Mouse (Mus musculus): ENCODE results near the gene Smg6. TPM values are rescaled to one million over a fixed set of nuclear protein-coding genes. Genes with fewer than 3 reads are reported as not detected.

The Smg6 gene
- total RNA-seq, 1 experiment: 19.9 TPM

- TF ChIP-seq ZNF384 (IDR thresholded peaks at IDR 0.05; ENCODE audit: low read depth, low read length) (no peak), ZC3H11A (IDR thresholded peaks at IDR 0.05; ENCODE audit: borderline replicate concordance, low read depth, low read length) (no peak), CHD2 (IDR thresholded peaks at IDR 0.05; ENCODE audit: low read depth, low read length) (no peak), MAFK (IDR thresholded peaks at IDR 0.05; ENCODE audit: insufficient read depth, low read depth, low read length) (no peak), HCFC1 (IDR thresholded peaks at IDR 0.05; ENCODE audit: borderline replicate concordance, insufficient read depth, low read length) (no peak)
- Histone ChIP-seq H3K27ac (ENCODE audit: insufficient read depth, low read depth, low read length, poor library complexity, severe bottlenecking) (no peak overlapping the region), H3K36me3 (ENCODE audit: control insufficient read depth, insufficient read depth, low read length, poor library complexity, severe bottlenecking) (no peaks in the 10 kb centered on the region), H3K9ac (ENCODE audit: insufficient read depth, low read depth, low read length, poor library complexity, severe bottlenecking) (no peak overlapping the region), H3K4me1 (ENCODE audit: control insufficient read depth in 2 of 2, insufficient read depth in 2 of 2, low read length in 2 of 2, poor library complexity in 1 of 2) (no peaks in the 10 kb centered on the region), H3K4me3 (ENCODE audit: insufficient read depth in 1 of 2, low read depth in 1 of 2, low read length in 2 of 2, poor library complexity in 1 of 2, severe bottlenecking in 1 of 2) (no peak overlapping the region), H3K9me3 (ENCODE audit: control insufficient read depth, insufficient read depth, low read depth, low read length) (no peaks in the 10 kb centered on the region)
- in situ Hi-C loops (cut with MboI; ENCODE audit: low sequenced_read_pairs in 2 of 2, unreplicated experiment in 2 of 2): no loop called here
- no peak for DNase-seq (ENCODE audit: low read depth, low spot score)
These were observed 147.5 kb downstream of the Smg6 start for GRCm38 (mm10) chr11:75072932-75073625.

- in situ Hi-C loops (cut with MboI; ENCODE audit: low sequenced_read_pairs in 2 of 2, unreplicated experiment in 2 of 2): no loop called here
- TF ChIP-seq CHD2 (IDR thresholded peaks at IDR 0.05; ENCODE audit: low read depth, low read length) (no peak), ZNF384 (IDR thresholded peaks at IDR 0.05; ENCODE audit: low read depth, low read length) (no peak), MAFK (IDR thresholded peaks at IDR 0.05; ENCODE audit: insufficient read depth, low read depth, low read length) (no peak), HCFC1 (IDR thresholded peaks at IDR 0.05; ENCODE audit: borderline replicate concordance, insufficient read depth, low read length) (no peak), ZC3H11A (IDR thresholded peaks at IDR 0.05; ENCODE audit: borderline replicate concordance, low read depth, low read length) (no peak)
These were observed 148.1 kb downstream of the Smg6 start for GRCm38 (mm10) chr11:75073696-75074095.

GRCm38 (mm10) chr11:75074543-75074942, 148.9 kb downstream of the Smg6 start:
- TF ChIP-seq HCFC1 (IDR thresholded peaks at IDR 0.05; ENCODE audit: borderline replicate concordance, insufficient read depth, low read length) (no peak), CHD2 (IDR thresholded peaks at IDR 0.05; ENCODE audit: low read depth, low read length) (no peak), ZNF384 (IDR thresholded peaks at IDR 0.05; ENCODE audit: low read depth, low read length) (no peak), ZC3H11A (IDR thresholded peaks at IDR 0.05; ENCODE audit: borderline replicate concordance, low read depth, low read length) (no peak), MAFK (IDR thresholded peaks at IDR 0.05; ENCODE audit: insufficient read depth, low read depth, low read length) (no peak)
- H3K27ac ChIP-seq (ENCODE audit: insufficient read depth, low read depth, low read length, poor library complexity, severe bottlenecking): no peak overlapping the region
- no peak overlapping the region for H3K9ac ChIP-seq (ENCODE audit: insufficient read depth, low read depth, low read length, poor library complexity, severe bottlenecking)
- no peaks in the 10 kb centered on the region for H3K36me3 ChIP-seq (ENCODE audit: control insufficient read depth, insufficient read depth, low read length, poor library complexity, severe bottlenecking)
- no peaks in the 10 kb centered on the region for H3K4me1 ChIP-seq (ENCODE audit: control insufficient read depth in 2 of 2, insufficient read depth in 2 of 2, low read length in 2 of 2, poor library complexity in 1 of 2)
- in situ Hi-C loops (cut with MboI; ENCODE audit: low sequenced_read_pairs in 2 of 2, unreplicated experiment in 2 of 2): no loop called here
- H3K9me3 ChIP-seq (ENCODE audit: control insufficient read depth, insufficient read depth, low read depth, low read length): no peaks in the 10 kb centered on the region
- no peak for DNase-seq (ENCODE audit: low read depth, low spot score)
- no peak overlapping the region for H3K4me3 ChIP-seq (ENCODE audit: insufficient read depth in 1 of 2, low read depth in 1 of 2, low read length in 2 of 2, poor library complexity in 1 of 2, severe bottlenecking in 1 of 2)

More at GRCm38 (mm10) chr11:75073696-75074095, 148.1 kb downstream of the Smg6 start:
- Histone ChIP-seq H3K27ac (ENCODE audit: insufficient read depth, low read depth, low read length, poor library complexity, severe bottlenecking) (no peak overlapping the region), H3K4me3 (ENCODE audit: insufficient read depth in 1 of 2, low read depth in 1 of 2, low read length in 2 of 2, poor library complexity in 1 of 2, severe bottlenecking in 1 of 2) (no peak overlapping the region), H3K9me3 (ENCODE audit: control insufficient read depth, insufficient read depth, low read depth, low read length) (no peaks in the 10 kb centered on the region), H3K36me3 (ENCODE audit: control insufficient read depth, insufficient read depth, low read length, poor library complexity, severe bottlenecking) (no peaks in the 10 kb centered on the region), H3K4me1 (ENCODE audit: control insufficient read depth in 2 of 2, insufficient read depth in 2 of 2, low read length in 2 of 2, poor library complexity in 1 of 2) (no peaks in the 10 kb centered on the region), H3K9ac (ENCODE audit: insufficient read depth, low read depth, low read length, poor library complexity, severe bottlenecking) (no peak overlapping the region)
- DNase-seq (ENCODE audit: low read depth, low spot score): no peak

- Histone ChIP-seq H3K4me3 (ENCODE audit: insufficient read depth in 1 of 2, low read depth in 1 of 2, low read length in 2 of 2, poor library complexity in 1 of 2, severe bottlenecking in 1 of 2) (no peak overlapping the region), H3K4me1 (ENCODE audit: control insufficient read depth in 2 of 2, insufficient read depth in 2 of 2, low read length in 2 of 2, poor library complexity in 1 of 2) (no peaks in the 10 kb centered on the region), H3K9me3 (ENCODE audit: control insufficient read depth, insufficient read depth, low read depth, low read length) (no peaks in the 10 kb centered on the region), H3K27ac (ENCODE audit: insufficient read depth, low read depth, low read length, poor library complexity, severe bottlenecking) (no peak overlapping the region), H3K9ac (ENCODE audit: insufficient read depth, low read depth, low read length, poor library complexity, severe bottlenecking) (no peak overlapping the region), H3K36me3 (ENCODE audit: control insufficient read depth, insufficient read depth, low read length, poor library complexity, severe bottlenecking) (no peaks in the 10 kb centered on the region)
- no peak for DNase-seq (ENCODE audit: low read depth, low spot score)
- TF ChIP-seq HCFC1 (IDR thresholded peaks at IDR 0.05; ENCODE audit: borderline replicate concordance, insufficient read depth, low read length) (no peak), ZC3H11A (IDR thresholded peaks at IDR 0.05; ENCODE audit: borderline replicate concordance, low read depth, low read length) (no peak), CHD2 (IDR thresholded peaks at IDR 0.05; ENCODE audit: low read depth, low read length) (no peak), ZNF384 (IDR thresholded peaks at IDR 0.05; ENCODE audit: low read depth, low read length) (no peak), MAFK (IDR thresholded peaks at IDR 0.05; ENCODE audit: insufficient read depth, low read depth, low read length) (no peak)
- in situ Hi-C loops (cut with MboI; ENCODE audit: low sequenced_read_pairs in 2 of 2, unreplicated experiment in 2 of 2): no loop called here
These were observed 153.0 kb downstream of the Smg6 start for GRCm38 (mm10) chr11:75078616-75079015.
